Mouse (Mus musculus) bone marrow, adult 2 months (tissue): ENCODE measurements at regions not wholly inside any gene's neighbourhood (a gene's known extent, or its start where the extent isn't known, plus 50 kb on each side); places are given as distances from the start of the nearest gene placed in this dataset.

Experiments used
- CTCF ChIP-seq: fragments of 200-500 bp; IDR thresholded peaks from 2 replicates; pipeline ENCODE4 v1.5.1; 2011; ENCODE audit warnings: low read length, control low read depth; ENCODE audit not compliant: control insufficient read depth, insufficient read depth
- POLR2A ChIP-seq: fragments of 200-500 bp; IDR thresholded peaks from 2 replicates; pipeline ENCODE4 v1.6.1; 2011; ENCODE audit warnings: low read depth, mild to moderate bottlenecking, control low read depth, low read length, borderline replicate concordance; ENCODE audit not compliant: control insufficient read depth

DNA sequence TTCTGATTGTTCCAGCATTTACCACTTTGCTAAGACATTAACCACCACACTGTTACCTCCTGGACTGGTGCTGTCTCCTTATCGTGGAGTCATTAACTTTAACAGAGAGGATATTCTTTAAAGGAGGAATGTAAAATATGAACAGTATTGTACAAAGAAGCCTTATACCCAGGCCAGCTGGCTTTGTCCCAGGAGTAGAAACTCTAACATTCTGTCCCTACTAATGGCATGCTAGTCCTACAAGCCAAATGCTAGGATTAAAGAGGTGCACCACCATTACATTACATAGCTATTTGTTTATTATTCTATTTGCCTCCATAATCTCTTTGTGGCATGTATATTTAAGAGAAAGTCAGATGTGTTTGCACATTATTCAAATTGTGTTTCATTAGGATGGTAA lies 288.8 kb downstream of the Gm28710 start:
- TF ChIP-seq CTCF (no peak), POLR2A (no peak)
